10 mouse cellular contexts compared by ENCODE assay signal in genomic region chr17:55999794-56000499, GRCm38 (mm10). TPM values are rescaled to one million over a fixed set of nuclear protein-coding genes. Genes with fewer than 3 reads are reported as not detected.
DNase-seq lines count a peak whose midpoint lies in the region; ATAC-seq lines count a peak whose summit lies in the region.
"Had no signal": no experiment of that assay in that cellular context is flagged by ENCODE, and none has a peak within 500 bp of the region (broad histone marks: within the 10 kb centered on the region; RNA-seq: fewer than 3 reads in every experiment).

No protein-coding gene starts in this region.

- H3K4me3 ChIP-seq in kidney, embryonic 16.5 days (ENCODE audit: low read length), result peak overlapping the region; percentile 21; the same call in 1 of the 2 replicates
- H3K4me3 ChIP-seq in hindbrain, embryonic 12.5 days, result no peak overlapping the region
- H3K4me3 ChIP-seq in midbrain, embryonic 15.5 days, result no peak overlapping the region

- no peak for DNase-seq in kidney, adult 9 months
- DNase-seq in embryo, embryonic 10 days (ENCODE audit: low spot score), result peak; percentile 59
- DNase-seq in layer of hippocampus, adult 8-10 months (ENCODE audit: low spot score in 2 of 2), result no peak
- no peak for DNase-seq in left cerebral cortex, postnatal 36 days (ENCODE audit: low spot score in 2 of 2)
- no peak for DNase-seq in left cerebral cortex, adult 8-10 months (ENCODE audit: low spot score in 2 of 2)
- DNase-seq: cerebellum, postnatal 25 days; layer of hippocampus, adult 9-11 months had no signal

- peaks cover 12% of the 10 kb centered on the region for H3K27me3 ChIP-seq in kidney, embryonic 16.5 days (ENCODE audit: insufficient read depth, low read length)
- H3K27me3 ChIP-seq in hindbrain, embryonic 12.5 days, result peaks cover 26% of the 10 kb centered on the region
- peaks cover 14% of the 10 kb centered on the region; the same call in 1 of the 2 replicates for H3K27me3 ChIP-seq in midbrain, embryonic 15.5 days (replicated peaks)

- peak overlapping the region; percentile 46; the same call in 1 of the 2 replicates for H3K9ac ChIP-seq in kidney, embryonic 16.5 days (replicated peaks; ENCODE audit: low read length)
- H3K9ac ChIP-seq in hindbrain, embryonic 12.5 days, result no peak overlapping the region
- no peak overlapping the region for H3K9ac ChIP-seq in midbrain, embryonic 15.5 days

- peak overlapping the region; percentile 47 for H3K4me2 ChIP-seq in kidney, embryonic 16.5 days (replicated peaks; ENCODE audit: low read depth, low read length)
- 0 out of 2 replicates have a peak overlapping the region, but pooled peaks have one; percentile 24 for H3K4me2 ChIP-seq in hindbrain, embryonic 12.5 days (replicated peaks)
- H3K4me2 ChIP-seq in midbrain, embryonic 15.5 days, result no peak overlapping the region

- intact Hi-C loops in left cerebral cortex, postnatal 36 days (cut with DNase I), result no loop called here

- WGBS in kidney, embryonic 16.5 days, result 15% methylated on average over 30 of the region's 30 CpGs
- 10% methylated on average over 30 of the region's 30 CpGs for WGBS in hindbrain, embryonic 12.5 days
- WGBS in midbrain, embryonic 15.5 days, result 10% methylated on average over 30 of the region's 30 CpGs

- no peaks in the 10 kb centered on the region for H3K4me1 ChIP-seq in kidney, embryonic 16.5 days (ENCODE audit: insufficient read depth, low read length)
- peaks cover 3% of the 10 kb centered on the region; the same call in 1 of the 2 replicates for H3K4me1 ChIP-seq in hindbrain, embryonic 12.5 days
- no peaks in the 10 kb centered on the region for H3K4me1 ChIP-seq in midbrain, embryonic 15.5 days

- 0 out of 2 replicates have a peak, but pooled peaks cover 5% of the 10 kb centered on the region for H3K36me3 ChIP-seq in kidney, embryonic 16.5 days (ENCODE audit: insufficient read depth, low read length)
- H3K36me3 ChIP-seq in hindbrain, embryonic 12.5 days, result peaks cover 24% of the 10 kb centered on the region
- H3K36me3 ChIP-seq in midbrain, embryonic 15.5 days (replicated peaks), result no peaks in the 10 kb centered on the region; the same call in 1 of the 2 replicates

- H3K27ac ChIP-seq in kidney, embryonic 16.5 days (ENCODE audit: low read length), result no peak overlapping the region
- H3K27ac ChIP-seq in hindbrain, embryonic 12.5 days, result no peak overlapping the region
- H3K27ac ChIP-seq in midbrain, embryonic 15.5 days, result no peak overlapping the region

- no peaks in the 10 kb centered on the region for H3K9me3 ChIP-seq in kidney, embryonic 16.5 days (ENCODE audit: low read length)
- no peaks in the 10 kb centered on the region for H3K9me3 ChIP-seq in hindbrain, embryonic 12.5 days (replicated peaks)
- no peaks in the 10 kb centered on the region for H3K9me3 ChIP-seq in midbrain, embryonic 15.5 days

- ATAC-seq in kidney, embryonic 16.5 days (ENCODE audit: low FRiP score, low TSS enrichment), result peak; percentile 42; the same call in 1 of the 2 replicates
- peak; percentile 18; the same call in 1 of the 2 replicates for ATAC-seq in hindbrain, embryonic 12.5 days (ENCODE audit: low FRiP score)
- peak; percentile 10; the same call in 1 of the 2 replicates for ATAC-seq in midbrain, embryonic 15.5 days (replicated peaks)

RNA-seq across cellular contexts. Expression of gene Stap2, which starts 5.4 kb away (rescaled TPM):
- polyA plus RNA-seq in kidney, embryonic 16.5 days (2015; fragmentation: Nextera tagmentation; extraction: Ambion mirVana), result 21.0 and 21.4 TPM in 2 replicates
- 6.5 and 6.6 TPM in 2 replicates for polyA plus RNA-seq in hindbrain, embryonic 12.5 days (2016; fragmentation: Nextera tagmentation; extraction: Ambion mirVana)
- 5.8 and 6.0 TPM in 2 replicates for polyA plus RNA-seq in midbrain, embryonic 15.5 days (2015; fragmentation: Nextera tagmentation; extraction: Ambion mirVana)
- total RNA-seq in layer of hippocampus, adult 8-10 months (2022), result 1 to 10 TPM; 1.8 to 2.8 (median 2.2) TPM
- total RNA-seq in left cerebral cortex, postnatal 36 days (2021), result 1 to 10 TPM; 2.3 to 3.1 TPM
- total RNA-seq in left cerebral cortex, adult 8-10 months (2022), result 1 to 10 TPM; 1.7 to 2.4 (median 2.1) TPM

RNA-seq across cellular contexts. Expression of gene Mpnd, which starts 5.6 kb away (rescaled TPM):
- polyA plus RNA-seq in kidney, embryonic 16.5 days (2015; fragmentation: Nextera tagmentation; extraction: Ambion mirVana), result 109 and 112 TPM in 2 replicates
- polyA plus RNA-seq in hindbrain, embryonic 12.5 days (2016; fragmentation: Nextera tagmentation; extraction: Ambion mirVana), result 196 and 209 TPM in 2 replicates
- polyA plus RNA-seq in midbrain, embryonic 15.5 days (2015; fragmentation: Nextera tagmentation; extraction: Ambion mirVana), result 152 and 167 TPM in 2 replicates
- 100 to 1,000 TPM; 102 to 115 (median 106) TPM for total RNA-seq in layer of hippocampus, adult 8-10 months (2022)
- total RNA-seq in left cerebral cortex, postnatal 36 days (2021), result 100 to 1,000 TPM in 1 of 2 experiments, 10 to 100 TPM in 1; 92.7 to 105 TPM
- 100 to 1,000 TPM; 107 to 123 (median 117) TPM for total RNA-seq in left cerebral cortex, adult 8-10 months (2022)

RNA-seq across cellular contexts. Expression of gene Fsd1, which starts 13.6 kb away (rescaled TPM):
- 21.6 TPM in 2 replicates for polyA plus RNA-seq in kidney, embryonic 16.5 days (2015; fragmentation: Nextera tagmentation; extraction: Ambion mirVana)
- 96.4 and 103 TPM in 2 replicates for polyA plus RNA-seq in hindbrain, embryonic 12.5 days (2016; fragmentation: Nextera tagmentation; extraction: Ambion mirVana)
- polyA plus RNA-seq in midbrain, embryonic 15.5 days (2015; fragmentation: Nextera tagmentation; extraction: Ambion mirVana), result 203 and 208 TPM in 2 replicates
- 10 to 100 TPM; 68.1 to 83.4 (median 76.2) TPM for total RNA-seq in layer of hippocampus, adult 8-10 months (2022)
- total RNA-seq in left cerebral cortex, postnatal 36 days (2021), result 10 to 100 TPM; 75.0 to 97.4 TPM
- total RNA-seq in left cerebral cortex, adult 8-10 months (2022), result 10 to 100 TPM; 73.6 to 91.7 (median 81.2) TPM

RNA-seq across cellular contexts. Expression of gene Shd, which starts 29.7 kb away (rescaled TPM):
- 41.6 and 46.0 TPM in 2 replicates for polyA plus RNA-seq in kidney, embryonic 16.5 days (2015; fragmentation: Nextera tagmentation; extraction: Ambion mirVana)
- polyA plus RNA-seq in hindbrain, embryonic 12.5 days (2016; fragmentation: Nextera tagmentation; extraction: Ambion mirVana), result 133 and 135 TPM in 2 replicates
- 209 and 217 TPM in 2 replicates for polyA plus RNA-seq in midbrain, embryonic 15.5 days (2015; fragmentation: Nextera tagmentation; extraction: Ambion mirVana)
- total RNA-seq in layer of hippocampus, adult 8-10 months (2022), result 10 to 100 TPM; 24.3 to 29.0 (median 26.8) TPM
- 10 to 100 TPM; 34.0 to 42.4 TPM for total RNA-seq in left cerebral cortex, postnatal 36 days (2021)
- total RNA-seq in left cerebral cortex, adult 8-10 months (2022), result 10 to 100 TPM; 34.8 to 38.9 (median 37.7) TPM

RNA-seq across cellular contexts. Expression of gene Sh3gl1, which starts 36.5 kb away (rescaled TPM):
- polyA plus RNA-seq in kidney, embryonic 16.5 days (2015; fragmentation: Nextera tagmentation; extraction: Ambion mirVana), result 189 and 190 TPM in 2 replicates
- 141 and 144 TPM in 2 replicates for polyA plus RNA-seq in hindbrain, embryonic 12.5 days (2016; fragmentation: Nextera tagmentation; extraction: Ambion mirVana)
- 117 and 119 TPM in 2 replicates for polyA plus RNA-seq in midbrain, embryonic 15.5 days (2015; fragmentation: Nextera tagmentation; extraction: Ambion mirVana)
- 10 to 100 TPM; 44.1 to 55.6 (median 52.1) TPM for total RNA-seq in layer of hippocampus, adult 8-10 months (2022)
- total RNA-seq in left cerebral cortex, postnatal 36 days (2021), result 10 to 100 TPM; 39.3 to 45.1 TPM
- 10 to 100 TPM; 31.2 to 36.7 (median 34.0) TPM for total RNA-seq in left cerebral cortex, adult 8-10 months (2022)
